Mouse (Mus musculus): ENCODE measurements around the gene Fgfr2. TPM values are rescaled to one million over a fixed set of nuclear protein-coding genes. Genes with fewer than 3 reads are reported as not detected.

The Fgfr2 gene
- 165 and 169 TPM in 2 replicates for polyA plus RNA-seq (2014; fragmentation: Nextera tagmentation; extraction: Ambion mirVana)

GRCm38 (mm10) chr7:133123244-133123998 lies at the start of gene Fgfr2:
Fgfr2 (minus strand) TSS chr7:133123350.
- Histone ChIP-seq H3K27ac (ENCODE audit: low read length) (peak within 1 kb of the TSS; percentile 99), H3K4me1 (ENCODE audit: control insufficient read depth, insufficient read depth, low read length) (peaks cover 16% of the 10 kb centered on the region; the same call in 1 of the 2 replicates), H3K9me3 (ENCODE audit: control insufficient read depth, low read depth, low read length) (no peaks in the 10 kb centered on the region), H3K4me3 (ENCODE audit: low read depth, low read length) (peak within 1 kb of the TSS; percentile 91), H3K36me3 (ENCODE audit: control insufficient read depth, insufficient read depth, low read length) (no peaks in the 10 kb centered on the region), H3K27me3 (ENCODE audit: control insufficient read depth, insufficient read depth, low read length) (no peaks in the 10 kb centered on the region), H3K9ac (replicated peaks; ENCODE audit: low read depth, low read length) (peak within 1 kb of the TSS; percentile 86), H3K4me2 (replicated peaks; ENCODE audit: low read depth, low read length) (peak within 1 kb of the TSS; percentile 55)
- WGBS: under 1% methylated on average over 29 of the region's 53 CpGs
- peak; percentile 68 for ATAC-seq (ENCODE audit: insufficient number of reproducible peaks, insufficient read depth, low FRiP score, low read depth)

- no peaks in the 10 kb centered on the region for H3K4me1 ChIP-seq (ENCODE audit: control insufficient read depth, insufficient read depth, low read length)
- H3K9ac ChIP-seq (replicated peaks; ENCODE audit: low read depth, low read length): no peak overlapping the region
- no peaks in the 10 kb centered on the region for H3K36me3 ChIP-seq (ENCODE audit: control insufficient read depth, insufficient read depth, low read length)
- H3K9me3 ChIP-seq (ENCODE audit: control insufficient read depth, low read depth, low read length): no peaks in the 10 kb centered on the region
- no peak overlapping the region for H3K4me3 ChIP-seq (ENCODE audit: low read depth, low read length)
- H3K27ac ChIP-seq (ENCODE audit: low read length): no peak overlapping the region
- no peaks in the 10 kb centered on the region for H3K27me3 ChIP-seq (ENCODE audit: control insufficient read depth, insufficient read depth, low read length)
- no peak for ATAC-seq (ENCODE audit: insufficient number of reproducible peaks, insufficient read depth, low FRiP score, low read depth)
- WGBS: 76% methylated on average over 4 of the region's 4 CpGs
- H3K4me2 ChIP-seq (replicated peaks; ENCODE audit: low read depth, low read length): no peak overlapping the region
Measured at GRCm38 (mm10) chr7:133171403-133172032, 48.4 kb upstream of the Fgfr2 start.

GRCm38 (mm10) chr7:133168928-133169327 lies 45.8 kb upstream of the Fgfr2 start:
- Histone ChIP-seq H3K27me3 (ENCODE audit: control insufficient read depth, insufficient read depth, low read length) (no peaks in the 10 kb centered on the region), H3K9ac (replicated peaks; ENCODE audit: low read depth, low read length) (no peak overlapping the region), H3K4me3 (ENCODE audit: low read depth, low read length) (no peak overlapping the region), H3K9me3 (ENCODE audit: control insufficient read depth, low read depth, low read length) (no peaks in the 10 kb centered on the region), H3K4me2 (replicated peaks; ENCODE audit: low read depth, low read length) (no peak overlapping the region), H3K27ac (ENCODE audit: low read length) (no peak overlapping the region), H3K36me3 (ENCODE audit: control insufficient read depth, insufficient read depth, low read length) (no peaks in the 10 kb centered on the region), H3K4me1 (ENCODE audit: control insufficient read depth, insufficient read depth, low read length) (no peaks in the 10 kb centered on the region; the same call in 1 of the 2 replicates)
- ATAC-seq (ENCODE audit: insufficient number of reproducible peaks, insufficient read depth, low FRiP score, low read depth): no peak
- 80% methylated on average over 3 of the region's 3 CpGs for WGBS

GRCm38 (mm10) chr7:133167903-133168302 lies 44.8 kb upstream of the Fgfr2 start:
- no peaks in the 10 kb centered on the region; the same call in 1 of the 2 replicates for H3K4me1 ChIP-seq (ENCODE audit: control insufficient read depth, insufficient read depth, low read length)
- H3K36me3 ChIP-seq (ENCODE audit: control insufficient read depth, insufficient read depth, low read length): no peaks in the 10 kb centered on the region
- no peak overlapping the region for H3K9ac ChIP-seq (replicated peaks; ENCODE audit: low read depth, low read length)
- ATAC-seq (ENCODE audit: insufficient number of reproducible peaks, insufficient read depth, low FRiP score, low read depth): no peak
- WGBS: 67% methylated on average over 2 of the region's 2 CpGs
- no peak overlapping the region for H3K4me3 ChIP-seq (ENCODE audit: low read depth, low read length)
- no peak overlapping the region for H3K27ac ChIP-seq (ENCODE audit: low read length)
- H3K27me3 ChIP-seq (ENCODE audit: control insufficient read depth, insufficient read depth, low read length): no peaks in the 10 kb centered on the region
- no peak overlapping the region for H3K4me2 ChIP-seq (replicated peaks; ENCODE audit: low read depth, low read length)
- H3K9me3 ChIP-seq (ENCODE audit: control insufficient read depth, low read depth, low read length): no peaks in the 10 kb centered on the region

- ATAC-seq (ENCODE audit: insufficient number of reproducible peaks, insufficient read depth, low FRiP score, low read depth): no peak
- H3K27me3 ChIP-seq (ENCODE audit: control insufficient read depth, insufficient read depth, low read length): no peaks in the 10 kb centered on the region
- WGBS: 20% methylated on average over 2 of the region's 2 CpGs
- no peak overlapping the region for H3K27ac ChIP-seq (ENCODE audit: low read length)
- no peak overlapping the region for H3K4me3 ChIP-seq (ENCODE audit: low read depth, low read length)
- H3K36me3 ChIP-seq (ENCODE audit: control insufficient read depth, insufficient read depth, low read length): no peaks in the 10 kb centered on the region
- no peak overlapping the region for H3K9ac ChIP-seq (replicated peaks; ENCODE audit: low read depth, low read length)
- no peak overlapping the region for H3K4me2 ChIP-seq (replicated peaks; ENCODE audit: low read depth, low read length)
- no peaks in the 10 kb centered on the region for H3K9me3 ChIP-seq (ENCODE audit: control insufficient read depth, low read depth, low read length)
- H3K4me1 ChIP-seq (ENCODE audit: control insufficient read depth, insufficient read depth, low read length): peaks cover 8% of the 10 kb centered on the region
Measured at GRCm38 (mm10) chr7:133164770-133165169, 41.6 kb upstream of the Fgfr2 start.

- no peak for ATAC-seq (ENCODE audit: insufficient number of reproducible peaks, insufficient read depth, low FRiP score, low read depth)
- WGBS: 50% methylated on average over 5 of the region's 5 CpGs
- Histone ChIP-seq H3K9ac (replicated peaks; ENCODE audit: low read depth, low read length) (no peak overlapping the region), H3K4me2 (replicated peaks; ENCODE audit: low read depth, low read length) (no peak overlapping the region), H3K27me3 (ENCODE audit: control insufficient read depth, insufficient read depth, low read length) (no peaks in the 10 kb centered on the region), H3K4me1 (ENCODE audit: control insufficient read depth, insufficient read depth, low read length) (peaks cover 8% of the 10 kb centered on the region), H3K36me3 (ENCODE audit: control insufficient read depth, insufficient read depth, low read length) (no peaks in the 10 kb centered on the region), H3K9me3 (ENCODE audit: control insufficient read depth, low read depth, low read length) (no peaks in the 10 kb centered on the region), H3K4me3 (ENCODE audit: low read depth, low read length) (no peak overlapping the region), H3K27ac (ENCODE audit: low read length) (no peak overlapping the region)
Measured at GRCm38 (mm10) chr7:133163011-133163410, 39.9 kb upstream of the Fgfr2 start.

- Histone ChIP-seq H3K4me1 (ENCODE audit: control insufficient read depth, insufficient read depth, low read length) (peaks cover 8% of the 10 kb centered on the region), H3K4me3 (ENCODE audit: low read depth, low read length) (no peak overlapping the region), H3K36me3 (ENCODE audit: control insufficient read depth, insufficient read depth, low read length) (no peaks in the 10 kb centered on the region), H3K4me2 (replicated peaks; ENCODE audit: low read depth, low read length) (no peak overlapping the region), H3K9me3 (ENCODE audit: control insufficient read depth, low read depth, low read length) (no peaks in the 10 kb centered on the region), H3K27me3 (ENCODE audit: control insufficient read depth, insufficient read depth, low read length) (no peaks in the 10 kb centered on the region), H3K27ac (ENCODE audit: low read length) (no peak overlapping the region; the same call in 1 of the 2 replicates), H3K9ac (replicated peaks; ENCODE audit: low read depth, low read length) (no peak overlapping the region)
- 47% methylated on average over 2 of the region's 2 CpGs for WGBS
- ATAC-seq (ENCODE audit: insufficient number of reproducible peaks, insufficient read depth, low FRiP score, low read depth): no peak
Measured at GRCm38 (mm10) chr7:133162131-133162530, 39.0 kb upstream of the Fgfr2 start.

- Histone ChIP-seq H3K4me1 (ENCODE audit: control insufficient read depth, insufficient read depth, low read length) (peaks cover 8% of the 10 kb centered on the region), H3K9ac (replicated peaks; ENCODE audit: low read depth, low read length) (no peak overlapping the region), H3K9me3 (ENCODE audit: control insufficient read depth, low read depth, low read length) (no peaks in the 10 kb centered on the region), H3K4me2 (replicated peaks; ENCODE audit: low read depth, low read length) (no peak overlapping the region), H3K27me3 (ENCODE audit: control insufficient read depth, insufficient read depth, low read length) (no peaks in the 10 kb centered on the region), H3K27ac (ENCODE audit: low read length) (peak overlapping the region; percentile 33; the same call in 1 of the 2 replicates), H3K4me3 (ENCODE audit: low read depth, low read length) (no peak overlapping the region), H3K36me3 (ENCODE audit: control insufficient read depth, insufficient read depth, low read length) (no peaks in the 10 kb centered on the region)
- no peak for ATAC-seq (ENCODE audit: insufficient number of reproducible peaks, insufficient read depth, low FRiP score, low read depth)
- 32% methylated on average over 7 of the region's 7 CpGs for WGBS
Measured at GRCm38 (mm10) chr7:133161362-133162080, 38.4 kb upstream of the Fgfr2 start.

Data from stomach, embryonic 14.5 days (tissue).